Mouse (Mus musculus) neural tube, embryonic 10.5 days (tissue): ENCODE data around the gene Trappc2l.
A peak's percentile ranks its signal among the peaks of the same experiment; 100 is the strongest.

ENCODE experiments used
- DNase-seq: peaks from one replicate; pipeline ENCODE4 v3.0.0-alpha.2; 2017; ENCODE audit warnings: low spot score; ENCODE audit errors: extremely low spot score

Trappc2l gene

DNA sequence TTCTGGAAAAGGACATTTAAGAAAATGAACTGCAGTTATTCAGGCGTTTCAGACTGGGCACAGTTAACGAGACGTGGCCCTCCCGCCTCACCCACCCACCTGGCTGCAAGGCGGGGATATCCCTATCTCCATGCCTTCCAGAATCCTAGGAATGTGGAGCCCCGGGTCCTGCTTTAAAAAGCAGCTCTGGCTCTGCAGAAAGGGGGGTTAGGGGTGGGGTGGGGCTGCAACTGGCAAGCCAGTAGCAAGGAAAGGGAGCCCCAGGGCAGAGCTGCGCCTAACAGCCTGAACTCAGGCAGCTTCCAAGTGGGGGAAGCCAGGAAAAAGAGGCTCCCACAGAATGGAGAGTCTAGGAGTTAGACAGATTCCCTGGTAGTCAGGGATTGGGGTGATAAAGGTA is 32.2 kb upstream of the Trappc2l start:
- no peak for DNase-seq

DNA sequence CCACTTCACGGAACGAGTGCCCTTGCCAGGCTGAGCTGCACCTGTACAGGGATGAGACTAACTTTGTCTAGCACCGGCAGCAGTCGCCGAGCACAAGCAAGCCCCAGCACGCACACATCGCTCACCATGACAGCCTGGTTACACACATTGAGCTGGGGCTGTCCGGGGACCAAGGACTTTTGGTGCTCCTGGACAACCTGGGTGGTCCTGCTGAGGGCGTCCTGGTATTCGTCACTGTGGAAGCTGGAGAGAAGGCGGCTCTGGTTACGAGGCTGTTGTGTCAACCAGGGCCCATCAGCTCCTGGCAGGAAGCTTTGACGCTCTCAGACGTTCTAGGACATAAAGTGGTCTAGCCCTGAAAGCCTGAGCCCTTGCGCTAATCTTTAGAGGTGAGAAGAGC is 30.5 kb upstream of the Trappc2l start:
- DNase-seq: no peak

DNA sequence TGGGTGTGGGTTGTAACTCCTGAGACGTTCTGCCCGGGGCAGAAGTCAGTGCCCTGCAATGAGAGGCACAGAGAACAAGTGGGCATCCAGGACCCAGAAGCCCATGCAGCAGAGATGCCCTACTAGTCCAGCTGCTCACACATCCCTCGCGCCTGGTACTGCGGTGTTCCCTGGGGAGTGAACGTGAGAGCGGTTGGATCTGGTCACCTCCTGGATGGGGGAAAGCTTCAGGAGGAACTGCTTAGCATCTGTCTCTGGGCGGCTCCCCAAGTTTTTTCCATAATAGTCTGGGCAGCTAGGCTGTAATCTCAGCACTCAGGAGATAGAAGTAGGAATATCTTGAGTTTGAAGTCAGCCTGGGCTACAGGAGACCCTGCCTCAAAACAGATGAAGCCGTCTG is 26.5 kb upstream of the Trappc2l start:
- DNase-seq: no peak

DNA sequence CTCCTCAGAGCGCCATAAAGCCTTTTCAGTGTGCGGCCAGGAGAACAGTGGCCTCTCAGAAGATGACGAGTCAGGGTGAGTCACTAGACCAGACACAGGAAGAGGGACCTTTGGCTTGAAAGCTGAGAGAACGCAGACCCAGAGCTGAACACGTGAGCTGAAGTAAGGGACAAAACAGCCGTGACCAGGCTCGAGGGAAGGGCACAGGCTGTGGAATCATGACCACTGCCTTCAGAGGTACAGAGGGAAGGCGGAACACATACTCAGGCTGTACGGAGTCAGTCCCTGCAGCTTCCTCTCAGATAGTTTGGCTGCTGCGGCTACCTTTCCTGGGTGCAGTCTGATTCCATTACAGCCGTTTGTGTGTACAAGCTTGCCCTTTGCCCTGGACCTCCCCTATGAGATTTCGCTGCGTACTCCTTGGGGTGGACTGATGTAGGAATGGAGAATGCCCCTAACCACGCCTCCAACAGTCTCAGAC is 26.0 kb upstream of the Trappc2l start:
- no peak for DNase-seq

DNA sequence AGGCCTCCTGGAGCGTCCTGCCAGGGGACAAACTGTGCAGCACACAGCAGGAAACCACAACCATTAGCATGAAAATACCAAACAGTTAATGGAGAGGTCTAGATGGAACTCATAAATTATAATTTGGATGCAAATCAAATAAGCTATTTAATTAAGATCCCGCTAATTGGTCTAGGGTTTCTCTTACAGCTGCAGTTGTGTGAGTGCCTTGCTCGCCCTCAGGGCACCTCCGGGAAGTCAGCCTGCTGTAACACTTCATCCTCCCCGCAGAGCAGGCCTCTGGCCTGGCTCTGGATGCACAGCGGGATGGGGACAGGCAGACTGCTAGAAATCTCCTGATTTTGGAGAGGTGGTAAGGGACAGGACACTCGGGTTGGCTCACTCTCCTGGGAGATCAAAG is 25.3 kb upstream of the Trappc2l start:
- no peak for DNase-seq

DNA sequence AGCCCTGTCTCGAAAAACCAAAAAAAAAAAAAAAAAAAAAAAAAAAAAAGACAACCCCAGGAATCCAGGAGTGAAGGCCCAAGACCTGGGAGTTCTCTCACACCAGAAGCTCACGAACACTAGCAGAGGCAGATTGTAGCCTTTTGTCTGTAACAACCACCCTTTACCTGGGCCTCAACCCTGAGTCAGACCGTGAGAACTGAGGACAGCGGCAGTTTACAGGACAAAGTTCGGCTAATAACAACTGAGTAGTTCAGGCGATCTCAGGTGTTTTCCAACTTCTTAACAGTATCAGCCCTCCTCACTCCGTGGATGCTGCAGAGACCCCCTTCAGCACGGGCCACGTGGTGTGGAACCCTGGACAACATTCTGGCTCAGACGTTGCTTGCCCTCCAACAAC is 24.7 kb upstream of the Trappc2l start:
- DNase-seq: no peak

DNA sequence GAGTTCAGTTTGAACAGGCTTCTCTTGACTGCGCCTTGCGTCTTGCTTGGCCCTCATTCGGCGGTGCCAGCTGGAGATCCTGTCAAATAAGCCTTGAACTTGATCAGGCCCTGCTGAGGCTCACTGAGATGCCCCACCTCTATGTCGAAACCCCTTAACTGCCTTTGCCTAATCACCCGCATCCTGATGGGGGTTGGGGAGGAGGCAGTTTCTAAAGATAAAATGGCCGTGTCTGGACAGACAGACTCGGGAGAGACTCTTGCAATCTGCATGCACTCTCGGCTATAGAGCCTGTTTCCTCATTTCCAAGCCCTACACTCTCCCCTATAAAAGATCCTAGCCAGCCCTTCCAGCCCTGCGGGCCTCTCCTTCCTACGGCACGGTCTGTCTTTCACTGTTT is 18.2 kb upstream of the Trappc2l start:
- DNase-seq: no peak

DNA sequence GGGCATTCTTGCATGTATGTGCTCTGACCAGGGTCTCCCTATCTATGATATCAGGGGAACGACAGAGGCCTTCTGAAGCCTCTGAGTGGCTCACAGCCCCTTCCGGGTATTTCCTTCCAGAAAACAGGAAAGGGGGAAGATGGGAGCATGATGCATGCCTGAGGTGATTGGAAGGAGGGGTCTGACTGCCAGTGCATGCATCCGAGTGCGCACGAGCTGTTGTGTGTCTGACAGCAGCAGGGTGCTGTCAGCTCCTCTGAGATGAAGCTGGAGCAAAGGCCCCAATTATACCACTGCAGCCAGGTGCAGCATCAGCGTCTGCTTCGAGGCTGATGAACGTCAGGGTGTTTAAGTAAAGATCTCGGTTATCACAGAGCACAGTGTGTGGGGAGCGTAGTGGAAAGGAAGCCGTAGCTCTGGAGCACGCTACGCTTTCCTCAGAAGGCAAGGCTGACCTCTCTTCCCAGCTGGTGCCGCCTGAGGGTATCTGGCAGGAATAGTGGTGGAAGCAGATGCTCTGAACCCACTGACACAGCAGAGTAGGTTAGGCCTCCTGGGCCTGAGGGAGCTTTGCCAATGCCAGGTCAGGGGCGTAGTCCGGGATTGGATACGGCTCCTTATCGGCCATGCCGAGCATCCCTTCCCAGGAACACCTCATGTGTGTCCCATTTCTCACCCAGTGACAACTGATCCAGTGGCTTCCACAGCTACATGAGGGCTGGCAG is 17.5 kb upstream of the Trappc2l start:
- DNase-seq: no peak

DNA sequence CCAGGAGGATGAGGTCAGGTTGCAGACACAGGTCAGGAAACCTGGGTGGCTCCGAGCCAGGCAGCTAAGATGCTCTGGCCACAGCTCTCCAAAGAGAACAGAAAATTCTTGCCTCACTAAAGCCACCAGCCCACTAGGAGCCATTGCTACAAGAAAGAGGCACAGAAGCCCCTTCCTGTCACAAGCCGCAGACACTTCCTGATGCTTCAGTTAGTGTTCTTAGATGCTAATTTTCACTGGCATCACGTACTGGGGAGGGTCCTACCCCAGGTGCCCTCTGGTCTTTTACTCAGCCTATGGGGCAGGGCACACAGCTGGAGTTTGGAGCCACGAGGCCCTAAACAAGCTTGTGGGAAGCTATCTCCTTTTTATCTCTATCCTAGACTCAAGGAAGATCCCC is 15.4 kb upstream of the Trappc2l start:
- DNase-seq: no peak

DNA sequence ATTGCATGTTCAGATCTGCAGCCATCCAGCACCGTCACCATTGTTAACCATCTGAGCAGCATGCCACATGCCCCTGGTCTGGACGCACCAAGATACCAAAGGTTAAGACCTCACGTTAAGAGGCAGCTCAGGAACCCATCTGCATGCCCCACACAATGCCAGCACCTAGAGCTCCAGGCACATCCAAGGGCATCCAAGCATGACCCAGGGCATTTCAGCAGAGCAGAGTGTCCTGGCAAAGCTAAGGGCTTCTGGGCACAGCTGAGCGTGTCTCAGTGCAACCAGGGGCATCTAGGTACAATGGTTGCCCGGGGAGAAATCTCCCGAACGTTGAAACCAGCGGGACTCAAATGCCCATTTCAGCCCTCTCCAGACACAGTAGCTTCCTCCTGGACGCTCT is 10.8 kb upstream of the Trappc2l start:
- no peak for DNase-seq

DNA sequence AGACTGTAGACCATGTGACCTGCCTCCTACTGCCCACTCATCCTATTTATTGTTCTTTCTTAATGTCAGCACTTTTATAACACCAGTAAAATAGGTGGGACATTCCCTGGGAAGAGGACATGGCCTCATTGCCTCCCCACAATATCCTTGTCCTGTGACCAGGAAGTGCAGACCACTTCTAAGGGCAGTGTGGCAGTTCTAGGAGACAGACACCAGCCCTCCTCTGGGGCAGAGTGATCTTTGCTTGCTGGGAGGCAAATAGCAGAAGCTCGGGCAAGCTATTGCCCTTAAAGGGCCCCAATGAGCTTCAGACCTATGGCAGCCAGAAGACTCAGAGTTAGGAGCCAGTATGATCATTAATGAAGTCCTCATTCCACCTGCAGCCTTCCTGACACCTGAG is 6.8 kb upstream of the Trappc2l start:
- DNase-seq: no peak

DNA sequence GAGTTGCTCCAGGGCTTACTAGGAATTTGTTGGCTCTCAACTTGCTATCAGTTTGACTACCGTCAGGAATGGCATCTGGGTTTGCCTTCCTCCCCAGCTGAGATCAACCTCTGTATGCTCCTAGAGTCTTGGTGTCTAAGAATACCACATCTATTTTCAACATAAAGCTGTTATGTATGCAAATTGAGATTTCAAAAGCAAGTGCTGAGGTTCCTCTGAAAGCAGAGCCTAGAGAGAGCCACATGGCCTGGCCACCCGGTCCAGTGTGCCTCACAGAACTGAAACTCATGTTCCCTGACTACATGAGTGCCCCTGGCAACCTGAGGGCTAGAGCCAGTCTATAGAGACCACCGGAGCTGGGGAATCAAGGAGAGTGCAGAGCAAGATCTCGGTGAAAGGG is 6.1 kb upstream of the Trappc2l start:
- DNase-seq: no peak

DNA sequence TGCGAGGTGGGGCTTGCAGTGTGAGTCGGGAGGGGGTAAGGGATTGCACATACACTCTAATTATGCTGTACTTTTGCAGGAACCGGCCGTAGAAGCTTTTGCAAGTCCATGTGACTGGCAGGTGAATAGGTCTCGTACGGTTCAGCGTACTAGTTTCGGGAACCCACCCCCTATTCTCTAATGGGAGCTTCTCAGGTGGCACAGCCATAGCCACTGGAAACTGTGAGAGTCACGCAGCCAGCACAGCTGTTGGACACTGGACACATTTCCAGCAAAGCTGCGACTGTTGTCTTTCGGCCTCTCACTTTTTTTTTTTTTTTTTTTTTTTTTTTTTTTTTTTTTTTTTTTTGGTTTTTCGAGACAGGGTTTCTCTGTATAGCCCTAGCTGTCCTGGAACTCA is 4.6 kb upstream of the Trappc2l start:
- DNase-seq: no peak

DNA sequence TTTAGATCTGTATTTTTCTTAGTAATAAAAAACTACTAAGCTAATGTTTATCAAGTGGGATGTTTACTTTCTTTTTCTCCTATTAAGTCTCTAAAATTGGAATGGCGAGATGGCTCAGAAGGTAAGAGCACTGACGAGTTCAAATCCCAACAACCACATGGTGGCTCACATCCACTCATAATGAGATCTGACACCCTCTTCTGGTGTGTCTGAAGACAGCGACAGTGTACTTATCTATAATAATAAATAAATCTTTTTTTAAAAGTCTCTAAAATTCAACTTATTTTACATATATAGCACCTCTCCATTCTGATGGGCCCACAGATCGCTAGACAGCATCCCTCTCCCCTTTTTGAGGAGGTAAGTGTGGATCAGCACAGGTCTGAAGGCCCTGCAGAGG is 1.2 kb upstream of the Trappc2l start:
- DNase-seq: no peak

DNA sequence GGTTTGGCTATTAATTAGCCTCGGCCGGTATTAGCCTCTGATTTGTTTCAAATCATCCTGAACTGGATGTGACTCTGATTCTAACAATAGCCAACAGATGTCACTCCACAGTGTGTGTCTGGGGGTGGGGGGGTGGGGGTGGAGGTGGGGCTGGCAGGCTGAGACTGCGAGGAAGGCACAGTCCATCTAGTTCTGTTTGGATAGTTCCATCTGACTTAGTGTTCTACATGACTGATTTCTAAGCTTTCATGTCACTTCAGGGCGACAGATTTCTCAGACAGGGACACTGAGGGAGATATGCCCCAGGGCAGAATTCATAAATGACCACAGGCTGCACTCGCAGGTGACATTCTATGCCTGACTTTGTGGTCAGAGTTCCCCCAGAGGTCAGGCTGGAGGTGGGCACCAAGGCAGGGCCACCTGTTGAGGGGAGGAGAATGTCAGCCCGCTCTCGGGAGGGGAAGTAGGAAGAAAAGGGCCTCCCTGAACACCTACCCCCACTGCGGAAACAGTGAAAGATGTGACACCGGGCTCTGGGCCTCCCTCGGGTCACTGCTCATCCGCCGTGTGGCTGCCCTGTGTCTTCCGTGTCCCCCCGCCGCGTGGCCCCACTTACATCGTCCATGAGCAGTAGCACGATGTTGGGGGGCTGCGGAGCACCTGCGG is 695 bp upstream of the Trappc2l start:
- no peak for DNase-seq

DNA sequence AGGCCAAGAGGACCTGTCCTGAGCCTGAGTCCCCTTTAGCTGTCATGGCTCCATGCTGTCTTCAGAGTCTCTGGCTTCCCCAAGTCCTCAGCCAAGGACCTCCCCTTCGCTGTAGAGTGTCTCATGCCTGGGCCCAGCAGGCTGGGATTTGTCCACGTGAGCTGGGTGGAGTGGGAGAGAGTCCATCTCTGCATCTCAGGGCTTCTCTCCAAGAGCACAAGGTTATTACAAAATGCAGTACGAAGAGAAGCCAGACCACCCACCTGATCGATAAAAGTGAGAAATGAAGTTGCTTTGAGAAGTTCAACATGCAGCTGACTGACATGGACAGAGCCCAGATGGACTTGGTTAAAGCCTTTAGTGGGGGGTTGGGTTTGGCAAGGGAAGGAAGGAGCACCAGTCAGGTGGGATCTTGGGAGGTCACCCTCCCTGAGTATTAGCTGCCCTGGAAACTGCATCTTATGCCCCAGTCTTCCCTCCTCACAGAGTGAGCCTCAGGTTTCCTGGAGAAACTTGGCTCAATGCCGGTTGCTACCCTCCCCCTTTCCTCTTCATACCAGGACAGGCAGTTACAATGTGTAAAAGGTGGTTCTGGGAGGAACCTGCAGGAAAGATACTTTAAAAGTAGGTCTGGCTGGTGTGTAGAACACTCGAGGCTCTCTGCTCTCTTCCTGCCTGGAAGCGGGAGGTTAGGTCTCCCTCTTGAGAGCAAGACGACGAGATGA is 4.9 kb downstream of the Trappc2l start:
- DNase-seq: no peak

DNA sequence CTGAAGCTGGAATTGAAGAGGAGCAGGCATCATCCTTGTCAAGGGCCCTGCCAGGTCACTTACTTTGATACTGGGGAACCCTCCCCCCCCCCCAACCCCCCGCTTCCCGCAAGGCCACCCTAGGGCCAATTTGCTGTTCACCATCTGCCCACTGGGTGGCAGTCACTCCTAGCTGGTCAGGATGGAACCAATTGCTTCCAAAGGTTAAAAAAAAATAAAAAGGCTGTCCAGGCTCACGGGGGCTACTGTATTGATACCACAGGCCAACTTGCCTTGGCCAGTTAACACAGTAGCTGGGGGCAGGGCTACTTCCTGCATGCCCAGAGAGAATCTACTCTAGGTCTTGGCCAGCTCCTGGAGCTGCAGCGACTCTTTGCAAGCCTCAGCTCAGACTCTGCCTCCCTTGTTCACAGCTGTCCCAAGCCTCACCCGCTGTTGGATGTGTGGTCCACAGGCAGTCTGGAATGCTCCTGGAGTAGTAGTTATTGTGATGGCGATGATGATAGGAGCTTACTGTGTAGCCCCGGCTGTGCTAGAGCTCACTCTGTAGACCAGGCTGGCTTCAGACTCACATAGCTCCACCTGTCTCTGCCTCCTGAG is 6.6 kb downstream of the Trappc2l start:
- DNase-seq: peak; percentile 80

DNA sequence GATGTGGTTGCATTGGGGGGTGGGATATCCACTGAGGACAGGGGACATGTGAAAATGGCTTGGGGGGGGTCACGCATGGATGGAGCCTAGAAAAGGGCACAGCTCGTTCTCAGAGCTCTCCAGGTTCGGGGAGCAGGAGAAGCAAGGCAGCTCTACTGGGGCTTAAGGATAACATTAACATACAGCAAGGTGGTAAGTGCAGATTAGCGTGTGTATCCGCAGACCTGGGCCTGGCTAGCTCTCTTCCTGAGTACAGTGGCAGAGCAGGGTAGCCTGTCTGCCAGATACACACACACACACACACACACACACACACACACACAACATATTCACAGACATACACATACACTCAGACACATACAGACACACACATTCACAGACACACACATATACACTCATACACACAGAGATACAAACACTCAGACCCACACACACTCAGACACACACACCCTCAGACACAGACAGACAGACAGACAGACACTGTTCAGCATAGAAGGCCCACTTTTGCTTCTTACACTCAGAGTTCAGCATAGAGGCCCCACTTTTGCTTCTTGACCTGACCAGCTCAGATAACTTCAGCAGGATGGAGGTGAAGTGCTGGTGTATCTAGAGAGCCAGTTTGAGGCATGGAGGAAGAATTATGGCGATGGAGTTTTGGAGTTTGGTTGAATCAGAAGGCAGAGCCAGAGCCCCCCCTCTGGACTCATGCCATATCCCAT is 7.4 kb downstream of the Trappc2l start:
- DNase-seq: no peak

DNA sequence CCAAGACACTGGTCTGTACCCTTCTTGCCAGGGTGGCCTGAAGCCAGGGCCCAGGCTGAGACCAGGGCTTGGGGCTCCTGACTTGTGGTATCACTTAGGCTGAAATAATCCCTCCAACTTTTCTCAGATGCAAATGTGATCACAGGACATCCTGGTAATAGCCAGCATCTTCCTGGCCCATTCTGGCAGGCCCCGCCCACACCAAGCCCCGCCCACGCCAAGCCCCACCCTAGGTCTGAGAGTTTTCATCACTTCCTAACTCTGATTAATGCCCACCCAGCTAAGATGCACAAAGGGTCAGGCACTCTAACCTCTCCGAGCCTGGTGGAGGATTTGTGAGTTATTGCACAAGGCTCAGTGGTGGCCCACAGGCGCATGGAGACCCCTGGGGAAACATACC is 9.0 kb downstream of the Trappc2l start:
- DNase-seq: no peak

DNA sequence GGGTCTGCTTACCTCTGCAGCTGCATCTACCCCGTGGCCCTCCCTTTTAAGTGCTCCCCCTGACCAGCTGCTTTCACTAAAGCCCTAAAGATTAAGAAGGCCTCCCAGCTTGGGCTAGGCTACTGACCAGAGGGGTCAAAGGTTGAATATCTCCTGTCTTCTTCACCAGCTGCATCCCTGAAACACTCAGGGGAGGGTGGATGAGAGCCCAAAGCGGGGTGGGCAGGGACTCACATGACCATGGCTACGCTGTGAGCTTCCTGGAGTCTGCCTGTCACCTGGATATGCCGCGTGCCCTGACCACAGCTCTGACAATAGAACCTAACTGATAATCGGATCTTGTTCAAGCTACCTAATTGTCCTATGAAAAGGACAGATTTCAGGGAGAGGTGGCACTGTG is 11.3 kb downstream of the Trappc2l start, which contains the start of gene Pabpn1l:
Pabpn1l (minus strand) TSS at position 13 of the 400 bp plus-strand sequence.
- DNase-seq: no peak
